Mouse (Mus musculus) heart, embryonic 16.5 days (tissue): Measurements from ENCODE around the gene Rsg1. TPM values are rescaled to one million over a fixed set of nuclear protein-coding genes. Genes with fewer than 3 reads are reported as not detected.

Experiments
- ATAC-seq: fragments of 200-750 bp; cut with Nextera tagmentation; replicated peaks from 2 replicates; pipeline ENCODE4 v1.8.0; 2017; ENCODE audit warnings: moderate number of reproducible peaks; ENCODE audit not compliant: insufficient read depth, low FRiP score; ENCODE audit errors: extremely low read depth
- H3K27ac ChIP-seq: fragments of 300-500 bp; sonication (generic); 2 replicates; pipeline ENCODE4 v1.5.1; 2014; ENCODE audit warnings: mild to moderate bottlenecking, low read length, control low read depth, moderate library complexity
- H3K27me3 ChIP-seq: fragments of 300-500 bp; sonication (generic); 2 replicates; pipeline ENCODE4 v1.6.1; 2014; ENCODE audit warnings: low read length, mixed read lengths; ENCODE audit not compliant: control insufficient read depth, insufficient read depth
- H3K36me3 ChIP-seq: fragments of 300-500 bp; sonication (generic); 2 replicates; pipeline ENCODE4 v1.6.1; 2014; ENCODE audit not compliant: control insufficient read depth, insufficient read depth
- H3K4me1 ChIP-seq: fragments of 300-500 bp; sonication (generic); 2 replicates; pipeline ENCODE4 v1.6.1; 2014; ENCODE audit warnings: low read length, mixed read lengths; ENCODE audit not compliant: control insufficient read depth, insufficient read depth
- H3K4me2 ChIP-seq: fragments of 300-500 bp; sonication (generic); 2 replicates; pipeline ENCODE4 v1.6.1; 2014; ENCODE audit warnings: low read depth, mild to moderate bottlenecking, control low read depth, low read length
- H3K4me3 ChIP-seq: fragments of 300-500 bp; sonication (generic); 2 replicates; pipeline ENCODE4 v1.5.1; 2014; ENCODE audit warnings: mild to moderate bottlenecking, control low read depth, low read length
- H3K9ac ChIP-seq: fragments of 300-500 bp; sonication (generic); 2 replicates; pipeline ENCODE4 v1.6.1; 2014; ENCODE audit warnings: low read length, control low read depth
- H3K9me3 ChIP-seq: fragments of 300-500 bp; sonication (generic); replicated peaks from 2 replicates; pipeline ENCODE4 v1.6.1; 2016; ENCODE audit warnings: low read length; ENCODE audit not compliant: control insufficient read depth
- WGBS: fragments of 180-500 bp; shearing (Covaris S2); extraction: QIAGEN DNeasy Blood & Tissue Kit; methylation state at CpG from one replicate; pipeline ENCODE4 v1.1.7; 2014; 5-methylcytosine and 5-hydroxymethylcytosine counted together
- polyA plus RNA-seq: library from polyadenylated mRNA; unstranded; fragments of >200 nt; fragmentation: Nextera tagmentation; extraction: Ambion mirVana; gene quantifications from 2 replicates; pipeline ENCODE4 v1.2.1, GENCODE M21; 2015

Gene Rsg1
- polyA plus RNA-seq, 1 experiment from 2014 or later, result 2.4 TPM

- Histone ChIP-seq H3K4me1 (no peaks in the 10 kb centered on the region), H3K27me3 (no peaks in the 10 kb centered on the region), H3K4me3 (no peak overlapping the region), H3K4me2 (no peak overlapping the region), H3K36me3 (no peaks in the 10 kb centered on the region), H3K9ac (no peak overlapping the region), H3K9me3 (peaks cover 7% of the 10 kb centered on the region; the same call in 1 of the 2 replicates), H3K27ac (no peak overlapping the region)
- no peak for ATAC-seq
- 82% methylated on average over 3 of the region's 3 CpGs for WGBS
These were observed 52.4 kb downstream of the Rsg1 start for GRCm38 (mm10) chr4:141265979-141266637.

- Histone ChIP-seq H3K4me3 (no peak overlapping the region), H3K9ac (no peak overlapping the region), H3K4me2 (no peak overlapping the region), H3K4me1 (no peaks in the 10 kb centered on the region), H3K36me3 (no peaks in the 10 kb centered on the region), H3K27me3 (no peaks in the 10 kb centered on the region), H3K27ac (no peak overlapping the region), H3K9me3 (peaks cover 4% of the 10 kb centered on the region; the same call in 1 of the 2 replicates)
- 76% methylated on average over 3 of the region's 3 CpGs for WGBS
- ATAC-seq, result no peak
These were observed 53.5 kb downstream of the Rsg1 start for GRCm38 (mm10) chr4:141267250-141267649.

GRCm38 (mm10) chr4:141267837-141268236 lies 54.1 kb downstream of the Rsg1 start:
- H3K27ac ChIP-seq, result no peak overlapping the region
- no peaks in the 10 kb centered on the region for H3K36me3 ChIP-seq
- H3K9ac ChIP-seq, result no peak overlapping the region
- peaks cover 4% of the 10 kb centered on the region; the same call in 1 of the 2 replicates for H3K9me3 ChIP-seq
- WGBS, result 31% methylated on average over 9 of the region's 9 CpGs
- H3K4me2 ChIP-seq, result no peak overlapping the region
- H3K4me3 ChIP-seq, result no peak overlapping the region
- H3K27me3 ChIP-seq, result 0 out of 2 replicates have a peak, but pooled peaks cover 2% of the 10 kb centered on the region
- H3K4me1 ChIP-seq, result no peaks in the 10 kb centered on the region
- no peak for ATAC-seq

- ATAC-seq, result no peak
- Histone ChIP-seq H3K9me3 (peaks cover 4% of the 10 kb centered on the region; the same call in 1 of the 2 replicates), H3K4me1 (peaks cover 4% of the 10 kb centered on the region; the same call in 1 of the 2 replicates), H3K4me3 (no peak overlapping the region), H3K36me3 (no peaks in the 10 kb centered on the region), H3K27ac (no peak overlapping the region), H3K27me3 (0 out of 2 replicates have a peak, but pooled peaks cover 3% of the 10 kb centered on the region), H3K9ac (no peak overlapping the region), H3K4me2 (no peak overlapping the region)
- WGBS, result 70% methylated on average over 4 of the region's 4 CpGs
These were observed 54.6 kb downstream of the Rsg1 start for GRCm38 (mm10) chr4:141268350-141268749.

- ATAC-seq, result no peak
- no peak overlapping the region for H3K9ac ChIP-seq
- WGBS, result 64% methylated on average over 6 of the region's 6 CpGs
These were observed 55.3 kb downstream of the Rsg1 start for GRCm38 (mm10) chr4:141269080-141269479.

GRCm38 (mm10) chr4:141270201-141270940 lies 56.6 kb downstream of the Rsg1 start:
- H3K36me3 ChIP-seq, result no peaks in the 10 kb centered on the region
- no peak for ATAC-seq
- no peak overlapping the region for H3K9ac ChIP-seq
- H3K4me2 ChIP-seq, result no peak overlapping the region
- H3K9me3 ChIP-seq, result peaks cover 4% of the 10 kb centered on the region; the same call in 1 of the 2 replicates
- WGBS, result 67% methylated on average over 15 of the region's 15 CpGs
- 0 out of 2 replicates have a peak, but pooled peaks cover 3% of the 10 kb centered on the region for H3K27me3 ChIP-seq
- H3K4me1 ChIP-seq, result peaks cover 10% of the 10 kb centered on the region; the same call in 1 of the 2 replicates
- H3K27ac ChIP-seq, result no peak overlapping the region
- H3K4me3 ChIP-seq, result no peak overlapping the region

More at GRCm38 (mm10) chr4:141269080-141269479, 55.3 kb downstream of the Rsg1 start:
- no peak overlapping the region for H3K4me2 ChIP-seq
- peaks cover 6% of the 10 kb centered on the region; the same call in 1 of the 2 replicates for H3K4me1 ChIP-seq
- peaks cover 4% of the 10 kb centered on the region; the same call in 1 of the 2 replicates for H3K9me3 ChIP-seq
- 0 out of 2 replicates have a peak, but pooled peaks cover 3% of the 10 kb centered on the region for H3K27me3 ChIP-seq
- no peak overlapping the region for H3K4me3 ChIP-seq
- no peaks in the 10 kb centered on the region for H3K36me3 ChIP-seq
- no peak overlapping the region for H3K27ac ChIP-seq

GRCm38 (mm10) chr4:141271228-141271627 lies 57.5 kb downstream of the Rsg1 start:
- Histone ChIP-seq H3K27me3 (0 out of 2 replicates have a peak, but pooled peaks cover 6% of the 10 kb centered on the region), H3K36me3 (no peaks in the 10 kb centered on the region), H3K27ac (no peak overlapping the region), H3K4me1 (peaks cover 10% of the 10 kb centered on the region; the same call in 1 of the 2 replicates), H3K4me2 (no peak overlapping the region), H3K4me3 (no peak overlapping the region), H3K9me3 (peaks cover 1% of the 10 kb centered on the region; the same call in 1 of the 2 replicates), H3K9ac (no peak overlapping the region)
- 77% methylated on average over 7 of the region's 7 CpGs for WGBS
- no peak for ATAC-seq

- no peak for ATAC-seq
- Histone ChIP-seq H3K27ac (no peak overlapping the region), H3K4me2 (no peak overlapping the region), H3K36me3 (no peaks in the 10 kb centered on the region), H3K9me3 (no peaks in the 10 kb centered on the region; the same call in 1 of the 2 replicates), H3K4me3 (no peak overlapping the region), H3K4me1 (peaks cover 10% of the 10 kb centered on the region; the same call in 1 of the 2 replicates), H3K27me3 (0 out of 2 replicates have a peak, but pooled peaks cover 6% of the 10 kb centered on the region), H3K9ac (no peak overlapping the region)
- 63% methylated on average over 6 of the region's 6 CpGs for WGBS
These were observed 58.0 kb downstream of the Rsg1 start for GRCm38 (mm10) chr4:141271721-141272120.
